Mouse (Mus musculus) spleen, postnatal 4 days (tissue): ENCODE results near the gene Hpd.

ENCODE experiments used
- DNase-seq, 2 experiments: peaks; one replicate each; pipeline ENCODE4 v3.0.0; 2022; ENCODE audit warnings: low spot score in 2 of 2

Hpd gene

DNA sequence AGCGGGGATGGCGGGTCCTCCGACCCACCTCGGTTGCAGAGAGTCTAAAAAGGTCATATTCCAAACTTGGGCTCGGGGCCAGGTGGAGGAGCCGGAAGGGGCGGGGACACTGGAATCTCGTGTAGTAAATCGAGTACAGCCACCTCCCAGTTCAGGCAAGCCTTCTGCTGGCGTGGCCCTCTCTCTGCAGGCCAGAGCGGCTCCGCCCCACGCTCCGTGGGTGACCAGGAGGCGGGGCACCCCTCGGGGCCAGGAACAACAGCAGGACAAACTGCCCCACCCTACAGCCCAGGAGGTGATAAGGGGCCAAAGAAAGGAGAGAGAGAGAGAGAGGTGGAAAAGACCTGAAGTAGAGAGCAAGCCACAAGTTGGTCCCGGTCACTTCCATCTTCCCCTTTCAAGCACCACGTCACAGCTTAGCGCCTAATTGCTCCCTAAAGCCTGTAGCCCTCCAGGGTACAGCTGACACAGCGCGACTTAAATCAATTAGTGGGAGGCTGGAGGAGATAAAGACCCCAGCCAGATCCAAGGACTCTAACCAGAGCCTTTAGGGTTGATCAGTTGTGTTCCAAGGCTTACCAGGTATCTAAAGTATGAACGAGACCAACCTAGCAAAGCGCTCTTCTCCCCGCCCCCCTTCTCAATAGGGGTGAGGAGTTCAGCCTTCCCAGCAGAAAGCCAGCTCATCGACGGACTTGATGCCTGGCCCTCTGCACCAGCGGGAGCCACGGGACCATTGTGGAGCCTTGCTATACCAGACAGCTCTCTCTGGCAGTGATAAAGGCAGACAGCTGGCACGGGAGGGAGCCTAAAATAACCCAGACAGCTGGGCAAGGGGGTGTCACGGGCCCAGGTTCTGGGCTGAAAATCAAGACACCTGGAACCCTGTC is 46.8 kb downstream of the Hpd start:
- peak; percentile 73 to 82 for DNase-seq

DNA sequence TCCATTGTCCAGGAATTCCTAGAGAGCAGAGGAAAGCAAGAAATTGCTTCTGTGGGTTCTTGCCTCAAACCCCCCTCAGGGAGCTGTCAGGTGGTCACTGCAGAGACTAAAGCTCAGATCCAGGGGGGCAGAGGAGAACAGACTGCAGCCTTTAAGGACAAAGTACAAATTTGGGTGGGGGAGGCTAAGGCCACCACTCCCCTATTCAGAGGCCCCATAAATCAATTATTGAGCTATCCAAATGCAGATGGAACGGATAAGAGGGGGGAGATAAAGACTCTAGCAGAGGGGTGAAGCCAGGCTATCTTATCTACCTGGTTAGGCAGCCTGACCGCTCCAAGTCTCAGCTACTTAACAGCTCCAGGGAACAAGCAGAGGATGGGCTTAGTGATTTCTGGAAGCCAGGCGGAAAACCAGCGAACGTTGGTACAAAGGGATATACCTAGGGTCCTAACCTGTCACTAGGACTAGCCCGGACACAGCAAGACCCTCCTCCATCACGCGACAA is 47.6 kb downstream of the Hpd start:
- no peak for DNase-seq

- no peak for DNase-seq
These were observed 48.2 kb downstream of the Hpd start for GRCm38 (mm10) chr5:123134186-123134874.

DNA sequence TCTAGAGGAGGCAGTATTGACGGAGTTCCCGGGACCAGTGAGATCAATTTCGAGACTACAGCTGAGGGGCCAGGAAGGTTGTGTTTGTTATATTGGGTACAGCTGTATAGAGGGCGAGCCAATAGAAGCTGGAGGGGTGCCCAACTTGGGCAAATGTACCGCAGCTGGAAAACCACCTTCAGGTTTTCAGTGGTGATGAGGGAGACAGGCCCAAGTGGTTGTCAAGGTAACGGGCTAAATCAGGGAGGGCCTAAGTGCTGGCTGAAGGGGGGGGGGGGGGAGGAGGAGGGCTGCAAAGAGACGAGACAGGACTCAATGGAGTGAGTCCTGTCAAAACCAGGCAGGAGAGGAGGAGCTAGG is 48.8 kb downstream of the Hpd start:
- no peak for DNase-seq

DNA sequence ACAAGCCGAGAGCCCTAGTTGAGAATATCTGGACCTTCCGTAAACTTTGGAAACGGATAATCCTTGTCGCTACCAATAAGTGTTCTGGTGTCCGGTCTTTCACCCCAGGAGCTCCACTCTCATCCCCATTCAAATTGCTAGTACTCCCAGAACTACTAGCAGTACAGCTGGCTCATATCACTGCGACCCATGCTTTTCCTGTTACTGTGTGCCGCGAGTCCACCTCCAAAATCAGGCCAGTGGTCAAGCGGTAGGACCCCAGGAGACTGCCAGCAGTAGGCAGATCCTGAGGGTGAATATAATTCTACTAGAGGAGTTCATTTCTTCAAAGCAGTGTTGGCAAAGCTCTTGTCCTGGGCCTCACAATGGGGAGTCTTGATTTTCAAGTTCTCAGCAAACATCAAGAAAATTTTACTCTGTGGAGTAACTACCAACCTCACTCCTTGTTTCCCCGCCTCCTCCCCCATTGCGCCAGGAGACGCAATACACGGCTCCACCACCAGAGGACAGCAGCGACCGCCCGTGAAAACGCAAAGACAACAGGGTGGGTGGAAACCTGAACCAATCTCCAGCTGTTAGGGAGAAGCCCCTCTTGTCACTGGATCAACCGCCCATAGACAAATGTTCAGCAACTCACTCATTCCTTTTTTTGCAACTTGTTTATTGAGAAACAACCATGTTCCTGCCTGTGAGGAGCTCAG is 49.3 kb downstream of the Hpd start:
- DNase-seq = peak; percentile 91 to 98

DNA sequence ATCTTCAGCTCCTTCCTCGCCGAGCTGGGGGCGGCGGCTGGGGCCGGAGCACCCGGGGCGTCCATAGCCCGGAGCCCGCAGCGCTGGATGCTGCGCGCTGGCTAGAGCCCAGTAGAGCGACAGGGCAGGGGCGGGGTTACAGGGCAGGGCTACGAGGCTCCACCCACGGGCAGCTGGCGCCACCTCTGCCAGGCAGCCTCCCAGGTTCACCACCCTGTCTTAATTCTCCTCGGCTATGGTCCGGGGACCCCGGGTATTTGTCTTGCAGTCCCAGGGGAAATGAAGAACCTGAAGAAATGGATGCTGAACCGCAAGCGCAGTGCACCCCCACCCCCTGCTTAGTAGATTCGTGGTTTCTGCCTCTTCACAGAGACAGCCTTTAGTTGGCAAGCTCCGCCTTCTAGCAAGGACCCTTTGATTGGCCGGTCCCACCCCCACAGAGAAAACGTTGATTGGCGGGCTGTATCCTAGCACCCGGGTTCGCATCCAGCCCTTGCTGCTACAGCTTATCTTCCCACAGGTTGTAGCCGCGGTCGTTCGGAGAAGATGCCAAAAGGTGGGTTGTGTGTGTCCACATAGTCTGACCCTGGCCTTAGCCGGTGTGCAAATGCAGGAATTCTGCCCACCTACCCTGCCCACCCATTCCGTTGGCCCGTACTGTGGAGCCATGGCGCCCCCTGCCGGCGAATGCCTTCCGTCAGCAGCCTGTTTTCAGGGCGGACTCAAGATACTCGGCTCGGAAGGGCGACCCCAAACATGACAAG is 50.0 kb downstream of the Hpd start, which contains the start of gene Rhof:
Gene Rhof, minus strand, starts transcription at position 385 of the 764 bp plus-strand sequence.
- peak; percentile 93 to 98 for DNase-seq

DNA sequence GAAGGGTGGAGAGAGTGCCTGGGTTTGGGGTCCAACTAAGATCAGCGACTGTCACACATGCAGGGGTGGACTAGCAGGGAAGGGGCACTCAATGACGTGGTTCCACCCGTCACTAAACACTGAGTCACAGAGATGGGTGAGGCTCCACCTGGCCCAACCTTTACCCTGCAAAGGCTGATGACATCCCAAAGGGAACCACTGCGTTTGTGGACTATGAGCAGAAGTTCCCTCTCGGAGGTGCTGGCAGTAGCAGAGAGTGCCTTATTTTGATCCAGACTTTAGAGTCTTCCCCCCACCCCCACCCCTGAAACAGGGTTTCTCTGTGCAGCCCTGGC is 51.7 kb downstream of the Hpd start:
- peak in 1 of 2 experiments; percentile 62 for DNase-seq

- DNase-seq = no peak
These were observed 52.3 kb downstream of the Hpd start for GRCm38 (mm10) chr5:123130030-123130813.

DNA sequence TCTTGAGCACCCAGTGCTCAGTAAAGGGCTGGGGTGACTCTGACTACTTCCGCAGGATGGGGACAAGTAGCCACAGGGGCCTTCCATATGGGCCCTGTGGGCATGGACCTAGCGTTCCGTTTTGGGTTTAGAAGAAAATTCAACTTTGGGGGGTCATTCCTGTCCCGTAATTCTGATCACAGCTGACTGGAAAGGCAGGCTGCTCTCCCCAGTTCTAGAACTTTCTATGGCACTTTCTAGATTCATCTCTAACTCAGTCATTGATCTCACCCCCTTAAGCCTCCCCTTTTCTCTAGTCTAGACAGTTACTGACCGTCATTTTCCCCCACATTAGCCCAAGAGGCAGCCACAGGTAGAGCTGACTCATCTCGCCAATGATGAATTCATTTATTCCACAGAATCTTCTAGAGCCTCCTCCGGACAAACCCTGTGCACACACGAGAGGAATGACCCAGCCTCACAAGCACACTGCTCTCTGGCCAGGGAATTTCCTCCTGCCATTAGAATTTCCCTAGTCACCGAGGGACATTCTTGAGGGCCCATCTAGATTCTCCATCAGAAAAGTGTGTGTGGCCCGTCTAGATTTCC is 53.3 kb downstream of the Hpd start:
- DNase-seq = no peak

DNA sequence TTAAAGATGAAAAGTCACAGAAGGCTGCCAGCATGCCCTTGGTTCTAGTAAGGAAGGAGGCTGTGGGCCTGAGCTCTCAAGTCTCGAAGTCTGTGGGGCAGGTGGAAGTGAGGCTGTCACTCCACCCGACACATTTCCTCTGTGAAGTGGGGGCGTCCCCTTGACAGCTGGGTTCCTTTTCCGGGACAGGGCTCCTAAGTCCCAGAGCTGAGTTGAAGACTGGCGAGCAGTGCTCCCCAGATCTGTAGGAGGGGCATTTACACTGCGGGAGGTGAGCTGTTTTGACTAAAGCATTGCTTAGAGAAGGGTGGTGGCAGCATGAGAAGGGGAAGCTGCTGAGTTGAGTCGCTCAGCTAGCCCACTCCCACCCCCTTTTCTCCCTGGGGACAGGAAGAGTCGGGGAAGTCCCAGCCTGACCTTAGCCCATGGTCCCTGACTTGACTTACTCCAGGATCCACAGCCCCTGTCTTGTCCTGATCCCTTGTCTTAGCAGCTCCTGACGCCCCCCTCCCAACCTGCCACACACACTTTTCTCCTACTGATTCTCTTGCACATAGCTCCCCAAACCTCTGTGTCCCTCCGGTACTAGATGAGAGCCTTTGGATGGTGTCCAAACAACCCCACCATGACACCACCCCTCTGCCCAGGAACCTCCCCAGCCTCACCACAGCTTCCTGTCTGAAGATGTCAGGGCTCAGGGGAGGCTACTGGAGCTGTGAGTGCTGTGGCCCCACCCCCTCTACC is 53.9 kb downstream of the Hpd start:
- peak; percentile 74 to 85 for DNase-seq

GRCm38 (mm10) chr5:123127031-123127430 is 55.5 kb downstream of the Hpd start:
- DNase-seq = peak; percentile 13 to 63

GRCm38 (mm10) chr5:123125638-123126406 is 56.7 kb downstream of the Hpd start:
- peak; percentile 69 to 84 for DNase-seq

DNA sequence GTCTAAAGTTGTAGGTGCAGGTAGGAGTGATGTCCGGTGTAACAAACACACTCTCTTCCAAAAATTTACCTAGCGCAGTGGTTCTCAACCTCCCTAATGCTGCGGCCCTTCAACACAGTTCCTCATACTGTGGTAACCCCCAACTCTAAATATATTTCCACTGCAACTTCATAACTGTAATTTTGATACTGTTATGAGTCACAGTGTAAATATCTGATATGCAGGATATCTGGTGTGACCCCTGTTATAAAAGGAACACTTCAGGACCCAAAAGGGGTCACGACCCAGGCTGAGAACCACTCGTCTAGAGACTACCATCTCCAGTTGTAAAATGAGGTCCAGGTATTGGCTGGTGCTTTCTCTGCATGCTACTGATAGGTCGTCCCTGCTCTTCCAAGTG is 57.4 kb downstream of the Hpd start:
- no peak for DNase-seq

GRCm38 (mm10) chr5:123122181-123122580 is 60.3 kb downstream of the Hpd start:
- DNase-seq = peak in 1 of 2 experiments; percentile 79
